Mouse (Mus musculus) forebrain, embryonic 14.5 days (tissue): ENCODE data around the gene Rps9. TPM values are rescaled to one million over a fixed set of nuclear protein-coding genes. Genes with fewer than 3 reads are reported as not detected.
"Not testable (repeated sequence)": the region's sequence is repeated elsewhere in the genome, so short reads cannot be mapped to it uniquely, and the experiment has no call there.

Experiments used
- ATAC-seq: fragments of 200-750 bp; cut with Nextera tagmentation; 2 replicates; pipeline ENCODE4 v1.8.0; 2017; ENCODE audit warnings: mild to moderate bottlenecking, moderate library complexity
- DNase-seq: peaks from one replicate; pipeline ENCODE4 v3.0.0-alpha.2; 2015; ENCODE audit warnings: low spot score
- H3K27ac ChIP-seq: fragments of 300-500 bp; sonication (generic); 2 replicates; pipeline ENCODE4 v1.5.1; 2014; ENCODE audit warnings: low read depth, mild to moderate bottlenecking, control low read depth, low read length, moderate library complexity
- H3K27me3 ChIP-seq: fragments of 300-500 bp; sonication (generic); replicated peaks from 2 replicates; pipeline ENCODE4 v1.6.1; 2014; ENCODE audit warnings: low read length, control low read depth, mixed read lengths; ENCODE audit not compliant: control insufficient read depth, insufficient read depth
- H3K36me3 ChIP-seq: fragments of 300-500 bp; sonication (generic); 2 replicates; pipeline ENCODE4 v1.6.1; 2014; ENCODE audit warnings: low read length, control low read depth; ENCODE audit not compliant: control insufficient read depth, insufficient read depth
- H3K4me1 ChIP-seq: fragments of 300-500 bp; sonication (generic); 2 replicates; pipeline ENCODE4 v1.6.1; 2014; ENCODE audit warnings: antibody characterized with exemption, low read length, control low read depth; ENCODE audit not compliant: control insufficient read depth, insufficient read depth
- H3K4me2 ChIP-seq: fragments of 300-500 bp; sonication (generic); 2 replicates; pipeline ENCODE4 v1.6.1; 2014; ENCODE audit warnings: mild to moderate bottlenecking, control low read depth, low read length
- H3K4me3 ChIP-seq: fragments of 300-500 bp; sonication (generic); 2 replicates; pipeline ENCODE4 v1.5.1; 2014; ENCODE audit warnings: low read depth, low read length, control low read depth
- H3K9ac ChIP-seq: fragments of 300-500 bp; sonication (generic); 2 replicates; pipeline ENCODE4 v1.6.1; 2014; ENCODE audit warnings: mild to moderate bottlenecking, low read length, control low read depth, moderate library complexity
- H3K9me3 ChIP-seq: fragments of 300-500 bp; sonication (generic); replicated peaks from 2 replicates; pipeline ENCODE4 v1.6.1; 2016; ENCODE audit warnings: low read length, control low read depth, mixed read lengths; ENCODE audit not compliant: control insufficient read depth
- WGBS: fragments of 180-500 bp; shearing (Covaris S2); extraction: QIAGEN DNeasy Blood & Tissue Kit; methylation state at CpG from one replicate; pipeline ENCODE4 v1.1.7; 2014; 5-methylcytosine and 5-hydroxymethylcytosine counted together
- microRNA-seq: library from miRNA; unstranded; fragments of <30 nt; microRNA quantifications from one replicate; pipeline ENCODE4, GENCODE M21; 2016
- polyA plus RNA-seq: library from polyadenylated mRNA; unstranded; fragments of >200 nt; fragmentation: Nextera tagmentation; extraction: Ambion mirVana; gene quantifications from 2 replicates; pipeline ENCODE4 v1.2.1, GENCODE M21; 2014

Gene Rps9
- polyA plus RNA-seq, 1 experiment from 2014 or later: 1,170 TPM

DNA sequence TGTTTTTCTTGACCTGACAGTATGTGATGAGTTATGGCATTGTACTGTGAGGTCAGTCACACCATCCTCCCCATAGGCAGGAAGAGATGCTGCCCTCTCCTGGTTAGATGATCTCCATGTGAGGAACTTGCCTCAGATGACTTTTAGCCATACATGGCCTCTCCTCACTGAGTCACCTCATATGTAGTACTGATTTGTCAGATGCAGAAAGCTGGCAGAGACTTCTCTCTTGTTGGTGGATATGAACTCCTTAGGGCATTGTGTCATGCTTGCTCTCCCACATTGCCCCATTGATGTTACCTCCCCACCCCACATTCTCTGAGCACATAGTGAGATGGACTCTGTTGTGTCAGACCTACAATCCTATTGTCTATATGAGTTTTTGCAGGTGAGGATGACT lies 21.7 kb downstream of the Rps9 start:
- not testable (repeated sequence) for ATAC-seq, H3K27ac ChIP-seq, H3K4me3 ChIP-seq, H3K9ac ChIP-seq, H3K4me2 ChIP-seq, H3K4me1 ChIP-seq, DNase-seq, H3K9me3 ChIP-seq, H3K36me3 ChIP-seq, H3K27me3 ChIP-seq

DNA sequence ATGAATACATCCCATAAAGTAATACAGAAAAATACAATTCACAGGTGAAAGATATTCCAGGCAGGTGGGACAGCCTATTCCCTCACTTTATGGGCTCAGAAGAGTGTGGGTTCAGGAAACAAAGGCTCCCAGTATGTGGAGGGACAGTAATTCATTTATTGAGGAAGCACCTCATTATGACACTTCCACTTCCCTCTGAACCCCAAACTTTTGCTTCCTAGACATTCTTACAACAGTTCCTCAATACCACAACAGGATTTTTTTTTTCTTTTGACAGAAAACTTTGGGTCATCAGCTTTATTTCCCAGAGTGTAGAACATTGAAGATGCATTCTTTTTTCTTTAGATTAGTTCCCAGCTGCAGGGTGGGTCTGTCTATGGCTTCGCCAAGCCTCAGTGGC lies 28.9 kb downstream of the Rps9 start:
- H3K27ac ChIP-seq, H3K4me1 ChIP-seq, H3K27me3 ChIP-seq, H3K9ac ChIP-seq, H3K4me2 ChIP-seq, H3K36me3 ChIP-seq, H3K4me3 ChIP-seq, ATAC-seq, H3K9me3 ChIP-seq, DNase-seq: not testable (repeated sequence)
- WGBS: no CpG with 5 or more reads among the region's 1 CpGs

Small RNAs within 50 kb of the gene (microRNA-seq; reads per million reads assigned to microRNA genes)
- gene Mir3572: 4.2 reads per million, percentile 23 among the genes with 10 or more reads in this experiment

Other genes with a start within 250 kb of the Rps9 start
- gene Tarm1, start 201.4 kb upstream of the Rps9 start, polyA plus RNA-seq: not detected in 2 replicates
- gene Oscar, start 87.8 kb upstream of the Rps9 start, polyA plus RNA-seq: 0.13 and 0.23 TPM in 2 replicates
- gene Ndufa3, start 86.6 kb upstream of the Rps9 start, polyA plus RNA-seq: 424 and 576 TPM in 2 replicates
- 31.3 and 34.8 TPM in 2 replicates for gene Tfpt, start 74.1 kb upstream of the Rps9 start, polyA plus RNA-seq
- gene Prpf31, start 74.0 kb upstream of the Rps9 start, polyA plus RNA-seq: 99.7 and 102 TPM in 2 replicates
- 40.5 and 44.2 TPM in 2 replicates for gene Cnot3, start 58.7 kb upstream of the Rps9 start, polyA plus RNA-seq
- gene Leng1, start 38.2 kb upstream of the Rps9 start, polyA plus RNA-seq: 10.2 and 12.3 TPM in 2 replicates
- 1.8 and 2.1 TPM in 2 replicates for gene Tmc4, start 26.4 kb upstream of the Rps9 start, polyA plus RNA-seq
- 233 TPM in 2 replicates for gene Tsen34, start 11.1 kb upstream of the Rps9 start, polyA plus RNA-seq
- 35.1 and 49.3 TPM in 2 replicates for gene Mboat7, start 10.5 kb upstream of the Rps9 start, polyA plus RNA-seq
- 0.10 and 0.19 TPM in 2 replicates for gene Pirb, start 16.4 kb downstream of the Rps9 start, polyA plus RNA-seq
- not detected in 2 replicates for gene Gm15448, start 121.7 kb downstream of the Rps9 start, polyA plus RNA-seq
- gene Pira2, start 141.1 kb downstream of the Rps9 start, polyA plus RNA-seq: not detected in 2 replicates
- gene Gm14548, start 194.1 kb downstream of the Rps9 start, polyA plus RNA-seq: not detected in 2 replicates
- gene Lilra6, start 211.5 kb downstream of the Rps9 start, polyA plus RNA-seq: not detected in 2 replicates